Mouse (Mus musculus): ENCODE data around the gene Glce. TPM values are rescaled to one million over a fixed set of nuclear protein-coding genes. Genes with fewer than 3 reads are reported as not detected.

The Glce gene
- polyA plus RNA-seq, 1 experiment from 2014 or later: 17.3 TPM

- Histone ChIP-seq H3K4me3 (no peak overlapping the region), H3K9me3 (no peaks in the 10 kb centered on the region), H3K27ac (replicated peaks) (no peak overlapping the region), H3K4me2 (no peak overlapping the region), H3K27me3 (no peaks in the 10 kb centered on the region), H3K36me3 (peaks cover 18% of the 10 kb centered on the region), H3K9ac (no peak overlapping the region), H3K4me1 (replicated peaks) (0 out of 2 replicates have a peak, but pooled peaks cover 7% of the 10 kb centered on the region)
- ATAC-seq (ENCODE audit: low read depth): no peak
- 81% methylated on average over 11 of the region's 11 CpGs for WGBS
Observed at GRCm38 (mm10) chr9:62059941-62060340, 62.5 kb downstream of the Glce start.

DNA sequence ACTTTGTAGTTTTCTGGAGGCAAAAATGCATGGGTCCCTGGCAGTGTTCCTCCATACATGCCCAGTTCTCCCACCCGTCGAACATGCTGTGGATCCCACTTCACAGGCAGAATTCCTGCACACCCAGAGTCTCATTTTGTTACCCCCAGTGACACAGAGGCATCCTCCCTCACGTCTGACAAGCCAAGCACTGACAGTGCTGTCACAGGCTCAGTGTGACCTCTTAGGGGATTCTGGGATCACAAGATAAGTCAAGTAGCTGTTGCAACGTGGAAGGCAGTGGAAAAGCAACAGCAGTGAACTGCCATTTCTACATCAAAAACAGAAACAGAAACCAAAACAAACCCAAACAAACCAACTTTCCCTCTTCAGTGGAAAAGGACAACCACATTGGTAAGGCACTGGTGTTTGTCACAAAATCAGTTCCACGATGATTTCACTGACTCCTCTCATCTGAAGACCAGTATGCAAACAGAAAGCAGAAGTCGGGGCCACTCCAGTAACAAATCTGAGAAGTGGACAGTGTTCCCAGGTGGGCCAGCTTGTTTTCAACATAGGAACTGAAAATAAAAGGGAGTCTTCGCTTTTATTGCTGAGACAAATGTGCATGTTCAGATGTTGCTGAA is 64.5 kb downstream of the Glce start:
- H3K27ac ChIP-seq (replicated peaks): no peak overlapping the region
- no peak overlapping the region for H3K4me2 ChIP-seq
- no peak overlapping the region for H3K4me3 ChIP-seq
- H3K9ac ChIP-seq: no peak overlapping the region
- no peak for ATAC-seq (ENCODE audit: low read depth)
- no peaks in the 10 kb centered on the region for H3K9me3 ChIP-seq
- H3K27me3 ChIP-seq: no peaks in the 10 kb centered on the region
- 83% methylated on average over 7 of the region's 7 CpGs for WGBS
- H3K36me3 ChIP-seq: peaks cover 25% of the 10 kb centered on the region
- 0 out of 2 replicates have a peak, but pooled peaks cover 7% of the 10 kb centered on the region for H3K4me1 ChIP-seq (replicated peaks)

- Histone ChIP-seq H3K27ac (replicated peaks) (no peak overlapping the region), H3K9ac (no peak overlapping the region), H3K36me3 (peaks cover 25% of the 10 kb centered on the region), H3K27me3 (no peaks in the 10 kb centered on the region), H3K9me3 (no peaks in the 10 kb centered on the region), H3K4me3 (no peak overlapping the region), H3K4me1 (replicated peaks) (0 out of 2 replicates have a peak, but pooled peaks cover 7% of the 10 kb centered on the region), H3K4me2 (no peak overlapping the region)
- ATAC-seq (ENCODE audit: low read depth): no peak
- 89% methylated on average over 2 of the region's 2 CpGs for WGBS
Observed at GRCm38 (mm10) chr9:62056206-62056605, 66.2 kb downstream of the Glce start.

- H3K36me3 ChIP-seq: 0 out of 2 replicates have a peak, but pooled peaks cover 7% of the 10 kb centered on the region
- WGBS: 50% methylated on average over 4 of the region's 4 CpGs
- H3K4me2 ChIP-seq: no peak overlapping the region
- no peak for ATAC-seq (ENCODE audit: low read depth)
- H3K9me3 ChIP-seq: no peaks in the 10 kb centered on the region
- no peak overlapping the region for H3K27ac ChIP-seq (replicated peaks)
- no peak overlapping the region for H3K9ac ChIP-seq
- no peaks in the 10 kb centered on the region for H3K27me3 ChIP-seq
- H3K4me1 ChIP-seq (replicated peaks): no peaks in the 10 kb centered on the region
- no peak overlapping the region for H3K4me3 ChIP-seq
Observed at GRCm38 (mm10) chr9:62050801-62051200, 71.7 kb downstream of the Glce start.

- 63% methylated on average over 8 of the region's 8 CpGs for WGBS
- Histone ChIP-seq H3K36me3 (0 out of 2 replicates have a peak, but pooled peaks cover 4% of the 10 kb centered on the region), H3K4me1 (replicated peaks) (no peaks in the 10 kb centered on the region)
Observed at GRCm38 (mm10) chr9:62049166-62049565, 73.3 kb downstream of the Glce start.

DNA sequence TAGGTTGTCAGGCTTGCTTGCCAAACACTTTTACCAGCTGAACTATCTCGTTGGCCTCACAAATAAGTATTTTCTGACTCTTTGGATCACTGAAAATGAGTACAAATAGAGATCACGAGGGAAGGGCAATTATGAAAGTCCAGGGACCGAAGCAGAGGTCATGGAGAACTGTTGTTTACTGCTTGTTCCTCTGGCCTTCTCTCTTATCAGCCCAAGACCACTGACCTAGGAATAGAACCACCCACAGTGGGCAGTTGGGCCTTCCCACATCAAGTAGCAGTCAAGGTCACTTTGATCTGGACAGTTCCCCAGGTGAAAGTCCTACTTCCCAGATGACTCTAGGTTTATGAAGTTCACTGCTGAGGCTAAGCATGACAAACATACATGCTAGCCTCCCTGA is 80.3 kb downstream of the Glce start:
- no peak overlapping the region for H3K9ac ChIP-seq
- no peak for ATAC-seq (ENCODE audit: low read depth)
- H3K9me3 ChIP-seq: no peaks in the 10 kb centered on the region
- 85% methylated on average over 3 of the region's 3 CpGs for WGBS
- H3K27me3 ChIP-seq: no peaks in the 10 kb centered on the region
- H3K36me3 ChIP-seq: no peaks in the 10 kb centered on the region
- no peak overlapping the region for H3K27ac ChIP-seq (replicated peaks)
- H3K4me3 ChIP-seq: no peak overlapping the region
- H3K4me1 ChIP-seq (replicated peaks): no peaks in the 10 kb centered on the region
- H3K4me2 ChIP-seq: no peak overlapping the region

More at GRCm38 (mm10) chr9:62049166-62049565, 73.3 kb downstream of the Glce start:
- Histone ChIP-seq H3K4me2 (no peak overlapping the region), H3K9me3 (no peaks in the 10 kb centered on the region), H3K27me3 (no peaks in the 10 kb centered on the region), H3K9ac (no peak overlapping the region), H3K27ac (replicated peaks) (no peak overlapping the region), H3K4me3 (no peak overlapping the region)
- ATAC-seq (ENCODE audit: low read depth): no peak

- peak; percentile 76; the same call in 1 of the 2 replicates for ATAC-seq (ENCODE audit: low read depth)
- Histone ChIP-seq H3K36me3 (no peaks in the 10 kb centered on the region), H3K9me3 (no peaks in the 10 kb centered on the region), H3K27ac (replicated peaks) (no peak overlapping the region), H3K4me2 (peak overlapping the region; percentile 48), H3K4me3 (no peak overlapping the region), H3K27me3 (no peaks in the 10 kb centered on the region), H3K9ac (peak overlapping the region; percentile 48; the same call in 1 of the 2 replicates), H3K4me1 (replicated peaks) (no peaks in the 10 kb centered on the region)
- WGBS: 6% methylated on average over 20 of the region's 20 CpGs
Observed at GRCm38 (mm10) chr9:62040008-62040608, 82.3 kb downstream of the Glce start.

GRCm38 (mm10) chr9:62035806-62036205 is 86.6 kb downstream of the Glce start:
- Histone ChIP-seq H3K4me1 (replicated peaks) (no peaks in the 10 kb centered on the region), H3K27ac (replicated peaks) (no peak overlapping the region), H3K9ac (no peak overlapping the region), H3K27me3 (no peaks in the 10 kb centered on the region), H3K4me3 (no peak overlapping the region), H3K36me3 (no peaks in the 10 kb centered on the region), H3K9me3 (no peaks in the 10 kb centered on the region), H3K4me2 (no peak overlapping the region)
- 79% methylated on average over 1 of the region's 1 CpGs for WGBS
- no peak for ATAC-seq (ENCODE audit: low read depth)

GRCm38 (mm10) chr9:62032206-62032605 is 90.2 kb downstream of the Glce start:
- Histone ChIP-seq H3K9me3 (no peaks in the 10 kb centered on the region), H3K27ac (replicated peaks) (no peak overlapping the region), H3K36me3 (no peaks in the 10 kb centered on the region), H3K4me3 (no peak overlapping the region), H3K4me2 (no peak overlapping the region), H3K4me1 (replicated peaks) (no peaks in the 10 kb centered on the region), H3K27me3 (peaks cover 12% of the 10 kb centered on the region), H3K9ac (no peak overlapping the region)
- 84% methylated on average over 3 of the region's 3 CpGs for WGBS
- no peak for ATAC-seq (ENCODE audit: low read depth)

DNA sequence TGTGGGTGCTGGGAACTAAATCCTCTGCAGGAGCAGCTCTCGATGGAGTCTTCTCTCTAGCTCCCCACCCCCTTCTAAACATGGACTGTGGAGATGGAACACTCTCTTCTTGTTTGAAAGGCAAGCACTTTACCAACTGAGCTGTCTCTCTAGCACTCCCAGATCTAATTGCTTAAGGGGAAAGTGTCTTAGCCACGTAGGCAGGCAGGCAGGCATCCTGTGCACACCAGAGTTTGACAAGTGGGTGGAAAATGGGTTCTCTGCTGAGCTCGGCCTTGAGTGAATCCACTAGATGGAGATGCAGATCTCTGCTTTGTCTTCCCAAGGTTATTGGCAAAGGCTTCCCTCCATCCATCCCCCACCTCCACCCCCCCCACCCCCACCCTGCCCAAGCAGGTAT is 94.4 kb downstream of the Glce start:
- Histone ChIP-seq H3K9ac (no peak overlapping the region), H3K27me3 (peaks cover 41% of the 10 kb centered on the region), H3K4me3 (no peak overlapping the region), H3K9me3 (no peaks in the 10 kb centered on the region), H3K36me3 (no peaks in the 10 kb centered on the region), H3K4me2 (no peak overlapping the region), H3K27ac (replicated peaks) (no peak overlapping the region), H3K4me1 (replicated peaks) (peaks cover 12% of the 10 kb centered on the region)
- ATAC-seq (ENCODE audit: low read depth): no peak
- 59% methylated on average over 3 of the region's 3 CpGs for WGBS

DNA sequence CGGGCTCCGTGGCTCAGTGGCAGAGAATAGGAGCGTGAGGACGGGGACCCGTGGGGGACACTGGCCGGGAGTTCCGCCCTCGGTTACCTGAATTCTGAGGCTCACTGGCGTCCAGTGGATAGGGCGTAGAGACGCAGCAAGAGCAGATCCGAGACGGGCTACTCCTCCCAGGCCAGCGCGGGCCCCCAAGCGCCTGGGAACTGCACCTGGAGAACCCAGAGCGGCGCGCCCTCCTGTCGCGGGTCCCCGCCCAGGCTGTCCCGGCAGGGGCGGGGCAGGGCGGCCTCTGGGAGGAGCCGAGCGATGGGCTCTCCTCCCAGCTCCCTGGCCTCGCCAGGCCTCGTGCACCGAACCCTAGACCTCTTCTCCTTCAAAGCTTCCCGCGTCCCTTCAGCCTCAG is 95.9 kb downstream of the Glce start, which contains the start of gene Paqr5:
Paqr5 (minus strand) TSS at position 257 of the 400 bp plus-strand sequence.
- Histone ChIP-seq H3K9ac (peak within 1 kb of the TSS; percentile 53; the same call in 1 of the 2 replicates), H3K36me3 (no peaks in the 10 kb centered on the region), H3K4me3 (peak within 1 kb of the TSS; percentile 37), H3K27ac (replicated peaks) (no peak within 1 kb of the TSS), H3K4me1 (replicated peaks) (peaks cover 14% of the 10 kb centered on the region), H3K4me2 (peak within 1 kb of the TSS; percentile 63), H3K9me3 (no peaks in the 10 kb centered on the region), H3K27me3 (peaks cover 41% of the 10 kb centered on the region)
- under 1% methylated on average over 32 of the region's 32 CpGs for WGBS
- ATAC-seq (ENCODE audit: low read depth): no peak

DNA sequence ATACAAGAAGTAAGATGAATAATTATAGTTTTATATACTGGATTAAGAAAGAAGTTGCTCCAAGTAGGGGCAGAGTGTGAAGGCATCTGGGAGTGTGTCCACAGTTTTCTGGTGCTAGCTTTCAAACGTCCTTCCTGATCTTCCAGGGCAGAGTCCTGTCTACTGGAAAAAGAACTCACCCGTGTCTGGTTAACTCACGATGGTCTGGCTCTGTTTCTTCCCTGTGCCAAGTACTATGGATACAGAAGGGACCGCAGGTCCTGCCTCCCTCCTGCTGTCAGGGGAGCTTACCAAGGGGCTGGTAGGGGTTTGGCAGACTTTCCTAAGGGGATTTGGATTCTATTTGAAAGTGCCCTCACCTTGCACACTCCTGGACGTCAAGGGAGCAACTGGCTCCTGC is 97.4 kb downstream of the Glce start:
- ATAC-seq (ENCODE audit: low read depth): no peak
- no peaks in the 10 kb centered on the region for H3K9me3 ChIP-seq
- H3K27me3 ChIP-seq: peaks cover 41% of the 10 kb centered on the region
- H3K4me1 ChIP-seq (replicated peaks): peaks cover 17% of the 10 kb centered on the region
- no peak overlapping the region for H3K4me3 ChIP-seq
- WGBS: 56% methylated on average over 5 of the region's 5 CpGs
- H3K4me2 ChIP-seq: no peak overlapping the region
- H3K9ac ChIP-seq: no peak overlapping the region
- no peaks in the 10 kb centered on the region for H3K36me3 ChIP-seq
- no peak overlapping the region for H3K27ac ChIP-seq (replicated peaks)
